Mouse (Mus musculus) heart, embryonic 10.5 days (tissue): ENCODE measurements around the gene Myo10. TPM values are rescaled to one million over a fixed set of nuclear protein-coding genes. Genes with fewer than 3 reads are reported as not detected.

ENCODE experiments used
- DNase-seq: peaks from one replicate; pipeline ENCODE4 v3.0.0-alpha.2; 2017; ENCODE audit warnings: low spot score
- H3K27ac ChIP-seq: fragments of 300-500 bp; sonication (generic); 2 replicates; pipeline ENCODE4 v1.5.1; 2016; ENCODE audit warnings: mild to moderate bottlenecking
- H3K27me3 ChIP-seq: fragments of 300-500 bp; sonication (generic); 2 replicates; pipeline ENCODE4 v1.6.1; 2016; ENCODE audit warnings: mild to moderate bottlenecking; ENCODE audit not compliant: poor library complexity, insufficient read depth, severe bottlenecking
- H3K36me3 ChIP-seq: fragments of 300-500 bp; sonication (generic); 2 replicates; pipeline ENCODE4 v1.6.1; 2016; ENCODE audit warnings: mild to moderate bottlenecking, moderate library complexity
- H3K4me1 ChIP-seq: fragments of 300-500 bp; sonication (generic); 2 replicates; pipeline ENCODE4 v1.6.1; 2016; ENCODE audit warnings: mild to moderate bottlenecking
- H3K4me3 ChIP-seq: fragments of 300-500 bp; sonication (generic); 2 replicates; pipeline ENCODE4 v1.5.1; 2016; ENCODE audit warnings: mild to moderate bottlenecking, moderate library complexity
- H3K9me3 ChIP-seq: fragments of 300-500 bp; sonication (generic); 2 replicates; pipeline ENCODE4 v1.6.1; 2016; ENCODE audit warnings: mild to moderate bottlenecking, moderate library complexity
- WGBS: fragments of 180-500 bp; shearing (Covaris S2); methylation state at CpG from one replicate; pipeline ENCODE4 v1.1.7; 2016; 5-methylcytosine and 5-hydroxymethylcytosine counted together
- polyA plus RNA-seq: library from polyadenylated mRNA; unstranded; fragments of >200 nt; fragmentation: Nextera tagmentation; extraction: Ambion mirVana; gene quantifications from 2 replicates; pipeline ENCODE4 v1.2.1, GENCODE M21; 2016

The Myo10 gene
- polyA plus RNA-seq, 1 experiment from 2014 or later, result 21.0 TPM

GRCm38 (mm10) chr15:25673231-25673980 lies 51.1 kb downstream of the Myo10 start:
- H3K27me3 ChIP-seq, result peaks cover 45% of the 10 kb centered on the region
- H3K4me1 ChIP-seq, result peaks cover 42% of the 10 kb centered on the region
- no peak for DNase-seq
- 0 out of 2 replicates have a peak, but pooled peaks cover 8% of the 10 kb centered on the region for H3K36me3 ChIP-seq
- WGBS, result 22% methylated on average over 6 of the region's 6 CpGs
- no peak overlapping the region for H3K4me3 ChIP-seq
- H3K9me3 ChIP-seq, result no peaks in the 10 kb centered on the region
- 0 out of 2 replicates have a peak overlapping the region, but pooled peaks have one; percentile 29 for H3K27ac ChIP-seq

GRCm38 (mm10) chr15:25674099-25674931 lies 52.0 kb downstream of the Myo10 start:
- Histone ChIP-seq H3K4me1 (peaks cover 44% of the 10 kb centered on the region), H3K4me3 (no peak overlapping the region), H3K9me3 (no peaks in the 10 kb centered on the region), H3K36me3 (0 out of 2 replicates have a peak, but pooled peaks cover 8% of the 10 kb centered on the region), H3K27ac (no peak overlapping the region), H3K27me3 (peaks cover 48% of the 10 kb centered on the region)
- 82% methylated on average over 17 of the region's 17 CpGs for WGBS
- DNase-seq, result no peak

- no peaks in the 10 kb centered on the region for H3K9me3 ChIP-seq
- no peak overlapping the region for H3K4me3 ChIP-seq
- H3K36me3 ChIP-seq, result 0 out of 2 replicates have a peak, but pooled peaks cover 8% of the 10 kb centered on the region
- peaks cover 44% of the 10 kb centered on the region for H3K4me1 ChIP-seq
- no peak overlapping the region for H3K27ac ChIP-seq
- DNase-seq, result no peak
- 89% methylated on average over 4 of the region's 4 CpGs for WGBS
- H3K27me3 ChIP-seq, result peaks cover 47% of the 10 kb centered on the region
These were observed 52.6 kb downstream of the Myo10 start for GRCm38 (mm10) chr15:25674932-25675250.

GRCm38 (mm10) chr15:25675359-25675758 lies 53.0 kb downstream of the Myo10 start:
- no peak for DNase-seq
- H3K9me3 ChIP-seq, result no peaks in the 10 kb centered on the region
- H3K4me1 ChIP-seq, result peaks cover 46% of the 10 kb centered on the region
- H3K27me3 ChIP-seq, result peaks cover 45% of the 10 kb centered on the region
- 92% methylated on average over 11 of the region's 11 CpGs for WGBS
- no peak overlapping the region for H3K4me3 ChIP-seq
- no peak overlapping the region for H3K27ac ChIP-seq
- 0 out of 2 replicates have a peak, but pooled peaks cover 8% of the 10 kb centered on the region for H3K36me3 ChIP-seq

- H3K36me3 ChIP-seq, result 0 out of 2 replicates have a peak, but pooled peaks cover 8% of the 10 kb centered on the region
- H3K27me3 ChIP-seq, result peaks cover 45% of the 10 kb centered on the region
- no peak for DNase-seq
- H3K27ac ChIP-seq, result no peak overlapping the region
- H3K4me1 ChIP-seq, result peaks cover 55% of the 10 kb centered on the region
- no peak overlapping the region for H3K4me3 ChIP-seq
- no peaks in the 10 kb centered on the region for H3K9me3 ChIP-seq
- WGBS, result 87% methylated on average over 13 of the region's 13 CpGs
These were observed 53.9 kb downstream of the Myo10 start for GRCm38 (mm10) chr15:25676056-25676785.

GRCm38 (mm10) chr15:25679081-25679480 lies 56.8 kb downstream of the Myo10 start:
- Histone ChIP-seq H3K9me3 (no peaks in the 10 kb centered on the region), H3K4me1 (peaks cover 48% of the 10 kb centered on the region), H3K27ac (no peak overlapping the region), H3K36me3 (0 out of 2 replicates have a peak, but pooled peaks cover 8% of the 10 kb centered on the region), H3K27me3 (peaks cover 45% of the 10 kb centered on the region), H3K4me3 (no peak overlapping the region)
- 40% methylated on average over 3 of the region's 3 CpGs for WGBS
- DNase-seq, result no peak

- WGBS, result 66% methylated on average over 4 of the region's 4 CpGs
- H3K4me1 ChIP-seq, result peaks cover 46% of the 10 kb centered on the region
- DNase-seq, result no peak
- H3K27me3 ChIP-seq, result peaks cover 40% of the 10 kb centered on the region
- H3K9me3 ChIP-seq, result no peaks in the 10 kb centered on the region
- H3K36me3 ChIP-seq, result 0 out of 2 replicates have a peak, but pooled peaks cover 8% of the 10 kb centered on the region
- H3K27ac ChIP-seq, result no peak overlapping the region
- H3K4me3 ChIP-seq, result no peak overlapping the region
These were observed 57.3 kb downstream of the Myo10 start for GRCm38 (mm10) chr15:25679616-25680015.

GRCm38 (mm10) chr15:25680269-25680818 lies 58.0 kb downstream of the Myo10 start:
- Histone ChIP-seq H3K4me1 (peaks cover 43% of the 10 kb centered on the region), H3K4me3 (peak overlapping the region; percentile 42; the same call in 1 of the 2 replicates), H3K27ac (peak overlapping the region; percentile 56), H3K27me3 (peaks cover 32% of the 10 kb centered on the region), H3K36me3 (0 out of 2 replicates have a peak, but pooled peaks cover 2% of the 10 kb centered on the region), H3K9me3 (no peaks in the 10 kb centered on the region)
- peak; percentile 94 for DNase-seq
- WGBS, result 6% methylated on average over 10 of the region's 10 CpGs

GRCm38 (mm10) chr15:25682953-25683507 lies 60.7 kb downstream of the Myo10 start:
- Histone ChIP-seq H3K4me3 (no peak overlapping the region), H3K36me3 (no peaks in the 10 kb centered on the region), H3K9me3 (no peaks in the 10 kb centered on the region), H3K27me3 (peaks cover 6% of the 10 kb centered on the region; the same call in 1 of the 2 replicates), H3K27ac (no peak overlapping the region), H3K4me1 (peaks cover 33% of the 10 kb centered on the region)
- 74% methylated on average over 13 of the region's 13 CpGs for whole genome bisulfite sequencing
- DNase-seq, result no peak

- H3K27ac ChIP-seq, result no peak overlapping the region
- peaks cover 13% of the 10 kb centered on the region for H3K4me1 ChIP-seq
- no peaks in the 10 kb centered on the region for H3K9me3 ChIP-seq
- no peak overlapping the region for H3K4me3 ChIP-seq
- peaks cover 13% of the 10 kb centered on the region; the same call in 1 of the 2 replicates for H3K27me3 ChIP-seq
- WGBS, result 86% methylated on average over 9 of the region's 9 CpGs
- DNase-seq, result no peak
- H3K36me3 ChIP-seq, result no peaks in the 10 kb centered on the region
These were observed 62.9 kb downstream of the Myo10 start for GRCm38 (mm10) chr15:25685186-25685585.

GRCm38 (mm10) chr15:25688424-25689283 lies 66.3 kb downstream of the Myo10 start:
- Histone ChIP-seq H3K4me1 (0 out of 2 replicates have a peak, but pooled peaks cover 4% of the 10 kb centered on the region), H3K4me3 (no peak overlapping the region), H3K27me3 (peaks cover 29% of the 10 kb centered on the region; the same call in 1 of the 2 replicates), H3K9me3 (no peaks in the 10 kb centered on the region), H3K27ac (no peak overlapping the region), H3K36me3 (no peaks in the 10 kb centered on the region)
- 73% methylated on average over 9 of the region's 9 CpGs for WGBS
- DNase-seq, result no peak
